9 mouse cellular contexts compared by ENCODE assay signal in genomic region chr1:51879333-51879770, GRCm38 (mm10). TPM values are rescaled to one million over a fixed set of nuclear protein-coding genes. Genes with fewer than 3 reads are reported as not detected.
A peak's percentile ranks its signal among the peaks of the same experiment; 100 is the strongest.
DNase-seq lines count a peak whose midpoint lies in the region; ATAC-seq and TF ChIP-seq lines count a peak whose summit lies in the region.
"Had no signal": no experiment of that assay in that cellular context is flagged by ENCODE, and none has a peak within 500 bp of the region (broad histone marks: within the 10 kb centered on the region; RNA-seq: fewer than 3 reads in every experiment).

No protein-coding gene starts in this region.

- no peaks in the 10 kb centered on the region for H3K36me3 ChIP-seq in intestine, embryonic 16.5 days (ENCODE audit: control insufficient read depth, insufficient read depth, low read length)
- H3K36me3 ChIP-seq in intestine, embryonic 15.5 days: no peaks in the 10 kb centered on the region
- H3K36me3 ChIP-seq in heart, embryonic 14.5 days (ENCODE audit: control insufficient read depth, insufficient read depth, low read length): peaks cover 11% of the 10 kb centered on the region
- H3K36me3 ChIP-seq in midbrain, postnatal 0 days (ENCODE audit: insufficient read depth, low read length): no peaks in the 10 kb centered on the region
- H3K36me3 ChIP-seq: G1E had no signal

- no peak overlapping the region for H3K4me2 ChIP-seq in intestine, embryonic 16.5 days (ENCODE audit: low read depth, low read length)
- H3K4me2 ChIP-seq in intestine, embryonic 15.5 days (replicated peaks): no peak overlapping the region
- H3K4me2 ChIP-seq in heart, embryonic 14.5 days (ENCODE audit: low read length): peak overlapping the region; percentile 21
- H3K4me2 ChIP-seq in midbrain, postnatal 0 days (ENCODE audit: low read depth, low read length, poor library complexity, severe bottlenecking): peak overlapping the region; percentile 4; the same call in 1 of the 2 replicates

- no peaks in the 10 kb centered on the region for H3K9me3 ChIP-seq in intestine, embryonic 16.5 days (ENCODE audit: control insufficient read depth, low read length)
- no peaks in the 10 kb centered on the region for H3K9me3 ChIP-seq in intestine, embryonic 15.5 days
- H3K9me3 ChIP-seq in heart, embryonic 14.5 days (ENCODE audit: control insufficient read depth, low read length): no peaks in the 10 kb centered on the region
- H3K9me3 ChIP-seq in midbrain, postnatal 0 days (ENCODE audit: low read length): no peaks in the 10 kb centered on the region
- H3K9me3 ChIP-seq: G1E had no signal

- peak; percentile 53 for ATAC-seq in intestine, embryonic 16.5 days
- no peak for ATAC-seq in intestine, embryonic 15.5 days
- ATAC-seq in heart, embryonic 14.5 days (ENCODE audit: insufficient number of reproducible peaks, insufficient read depth, low FRiP score, low read depth): no peak
- no peak for ATAC-seq in midbrain, postnatal 0 days (ENCODE audit: low FRiP score)

- H3K27ac ChIP-seq in intestine, embryonic 16.5 days (ENCODE audit: low read length): 0 out of 2 replicates have a peak overlapping the region, but pooled peaks have one; percentile 15
- no peak overlapping the region for H3K27ac ChIP-seq in intestine, embryonic 15.5 days
- H3K27ac ChIP-seq in heart, embryonic 14.5 days (replicated peaks in 1 of 2; ENCODE audit: control insufficient read depth in 1 of 2, insufficient read depth in 1 of 2, low read depth in 2 of 2, low read length in 2 of 2): peak overlapping the region; percentile 19 to 56
- H3K27ac ChIP-seq in midbrain, postnatal 0 days (ENCODE audit: low read depth, low read length): no peak overlapping the region

- DNase-seq in kidney, postnatal 10 days: peak; percentile 81
- peak; percentile 14 for DNase-seq in midbrain, postnatal 0 days (ENCODE audit: low spot score)
- DNase-seq in spleen, postnatal 14 days (ENCODE audit: low spot score in 2 of 2): no peak
- DNase-seq in left cerebral cortex, postnatal 36 days (ENCODE audit: low spot score in 2 of 2): no peak
- DNase-seq in ovary, postnatal 36 days (ENCODE audit: low spot score): no peak

- intact Hi-C loops in left cerebral cortex, postnatal 36 days (cut with DNase I): no loop called here

- H3K4me3 ChIP-seq in intestine, embryonic 16.5 days (ENCODE audit: low read length): no peak overlapping the region
- no peak overlapping the region for H3K4me3 ChIP-seq in intestine, embryonic 15.5 days (replicated peaks)
- H3K4me3 ChIP-seq in heart, embryonic 14.5 days (ENCODE audit: control insufficient read depth in 1 of 2, insufficient read depth in 1 of 2, low read depth in 1 of 2, low read length in 2 of 2): no peak overlapping the region
- no peak overlapping the region for H3K4me3 ChIP-seq in midbrain, postnatal 0 days (ENCODE audit: low read depth, low read length)

- no peak for TF ChIP-seq CTCF in midbrain, postnatal 0 days (IDR thresholded peaks at IDR 0.05)

- no peaks in the 10 kb centered on the region for H3K27me3 ChIP-seq in intestine, embryonic 16.5 days (replicated peaks; ENCODE audit: control insufficient read depth, insufficient read depth, low read length)
- no peaks in the 10 kb centered on the region for H3K27me3 ChIP-seq in intestine, embryonic 15.5 days (replicated peaks)
- H3K27me3 ChIP-seq in heart, embryonic 14.5 days (ENCODE audit: control insufficient read depth, insufficient read depth, low read length): no peaks in the 10 kb centered on the region
- no peaks in the 10 kb centered on the region for H3K27me3 ChIP-seq in midbrain, postnatal 0 days (ENCODE audit: insufficient read depth, low read length)

- H3K9ac ChIP-seq in intestine, embryonic 16.5 days (ENCODE audit: low read depth, low read length): no peak overlapping the region
- no peak overlapping the region for H3K9ac ChIP-seq in intestine, embryonic 15.5 days
- H3K9ac ChIP-seq in heart, embryonic 14.5 days (ENCODE audit: low read length): peak overlapping the region; percentile 1; the same call in 1 of the 2 replicates
- H3K9ac ChIP-seq in midbrain, postnatal 0 days (replicated peaks; ENCODE audit: low read length, poor library complexity, severe bottlenecking): no peak overlapping the region

- 0 out of 2 replicates have a peak, but pooled peaks cover 5% of the 10 kb centered on the region for H3K4me1 ChIP-seq in intestine, embryonic 16.5 days (ENCODE audit: control insufficient read depth, insufficient read depth, low read length)
- H3K4me1 ChIP-seq in intestine, embryonic 15.5 days (replicated peaks): peaks cover 9% of the 10 kb centered on the region; the same call in 1 of the 2 replicates
- peaks cover 14 to 30% of the 10 kb centered on the region in 2 experiments for H3K4me1 ChIP-seq in heart, embryonic 14.5 days (ENCODE audit: control insufficient read depth in 2 of 2, insufficient read depth in 2 of 2, low read length in 2 of 2)
- H3K4me1 ChIP-seq in midbrain, postnatal 0 days (ENCODE audit: insufficient read depth, low read length): no peaks in the 10 kb centered on the region

- 33% methylated on average over 9 of the region's 9 CpGs for WGBS in intestine, embryonic 16.5 days
- WGBS in intestine, embryonic 15.5 days: 43% methylated on average over 9 of the region's 9 CpGs
- 5% methylated on average over 9 of the region's 9 CpGs for WGBS in heart, embryonic 14.5 days
- 15% methylated on average over 9 of the region's 9 CpGs for WGBS in midbrain, postnatal 0 days

RNA-seq across cellular contexts. Expression of gene Myo1b, which starts 36.5 kb away (rescaled TPM):
- polyA plus RNA-seq in intestine, embryonic 16.5 days (2015; fragmentation: Nextera tagmentation; extraction: Ambion mirVana): 30.8 and 40.8 TPM in 2 replicates
- polyA plus RNA-seq in intestine, embryonic 15.5 days (2015; fragmentation: Nextera tagmentation; extraction: Ambion mirVana): 45.8 and 54.0 TPM in 2 replicates
- 39.5 and 40.8 TPM in 2 replicates for polyA plus RNA-seq in heart, embryonic 14.5 days (2014; fragmentation: Nextera tagmentation; extraction: Ambion mirVana)
- 33.5 and 45.5 TPM in 2 replicates for total RNA-seq in midbrain, postnatal 0 days (2014; rRNA removed)
- polyA plus RNA-seq in midbrain, postnatal 0 days (2015; fragmentation: Nextera tagmentation; extraction: Ambion mirVana): 39.5 and 41.0 TPM in 2 replicates
- total RNA-seq in left cerebral cortex, postnatal 36 days (2021): 10 to 100 TPM; 28.5 to 39.4 TPM
- polyA plus RNA-seq: G1E had no signal

Comparison
In these comparisons a context has a peak if more than half of its experiments do, and no peak if none do; other contexts are left out.
1. H3K27ac ChIP-seq: peak in intestine, embryonic 16.5 days (single experiment) and heart, embryonic 14.5 days (2 of 2); none in intestine, embryonic 15.5 days (single experiment) and midbrain, postnatal 0 days (single experiment).
2. H3K4me2 ChIP-seq: peak in heart, embryonic 14.5 days (single experiment) and midbrain, postnatal 0 days (single experiment); none in intestine, embryonic 16.5 days (single experiment) and intestine, embryonic 15.5 days (single experiment).
3. DNase-seq: peak in kidney, postnatal 10 days (single experiment) and midbrain, postnatal 0 days (single experiment); none in spleen, postnatal 14 days (0 of 2), left cerebral cortex, postnatal 36 days (0 of 2) and ovary, postnatal 36 days (single experiment).